Mouse (Mus musculus): ENCODE results near the gene Steap1.

DNA sequence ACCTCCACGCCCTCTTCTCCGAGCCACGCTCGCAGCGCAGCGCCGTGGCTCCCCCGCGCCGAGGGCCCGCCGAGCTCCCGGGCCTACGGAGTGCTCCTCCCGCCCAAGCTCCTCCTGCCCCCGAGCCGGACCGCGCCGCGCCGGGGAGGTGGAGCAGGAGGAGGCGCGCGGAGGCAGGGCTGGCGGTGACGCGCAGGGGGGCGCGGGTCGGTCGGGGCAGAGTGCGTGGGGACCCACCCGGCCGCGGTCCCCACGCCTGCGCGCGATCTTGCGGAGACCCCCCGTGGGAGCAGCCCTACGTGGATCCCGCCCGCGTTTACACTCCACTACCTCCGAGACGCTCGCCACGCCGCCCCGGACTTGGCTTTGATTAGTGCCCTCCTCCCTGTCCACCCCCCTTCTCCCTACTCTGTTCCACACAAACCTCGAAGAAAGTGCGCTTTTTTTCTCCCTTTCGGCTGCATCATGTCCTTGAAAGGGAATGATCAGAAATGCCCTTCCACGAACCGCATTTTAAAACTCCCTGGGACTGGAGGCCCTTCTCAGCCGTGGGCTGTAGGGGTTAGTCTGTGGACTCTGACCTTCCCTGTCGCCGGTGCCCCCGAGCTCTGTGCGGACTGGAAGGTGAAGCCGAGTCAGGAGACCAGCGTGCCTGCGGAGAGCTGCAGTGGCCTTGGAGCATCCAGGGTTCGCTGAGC, 55.0 kb downstream of the Steap1 start, which contains the start of gene Steap2:
- peak; percentile 82 for TF ChIP-seq POLR2AphosphoS2 (IDR thresholded peaks at IDR 0.05; ENCODE audit: insufficient read length, low read depth)
- peak; percentile 93 for TF ChIP-seq POLR2A (IDR thresholded peaks at IDR 0.05; ENCODE audit: insufficient read length, low read depth)
- no peak for TF ChIP-seq MYOD1 (IDR thresholded peaks at IDR 0.05; ENCODE audit: control insufficient read depth in 1 of 3, insufficient read length in 2 of 3, low read depth in 2 of 3)
- no peak for TF ChIP-seq USF1 (IDR thresholded peaks at IDR 0.05; ENCODE audit: low read depth)
- no peak for TF ChIP-seq TCF12 (IDR thresholded peaks at IDR 0.05; ENCODE audit: insufficient read depth, poor library complexity, severe bottlenecking)
- no peak for TF ChIP-seq CEBPB (IDR thresholded peaks at IDR 0.05; ENCODE audit: insufficient read depth, poor library complexity, severe bottlenecking)
- no peak for TF ChIP-seq REST (IDR thresholded peaks at IDR 0.05; ENCODE audit: insufficient read depth, insufficient read length)
- TF ChIP-seq TCF3 (IDR thresholded peaks at IDR 0.05; ENCODE audit: insufficient read length, low read depth) = no peak
- TF ChIP-seq MAX (IDR thresholded peaks at IDR 0.05; ENCODE audit: low read depth) = no peak
